10 mouse cellular contexts compared by ENCODE assay signal in genomic region chr9:40391359-40391758, GRCm38 (mm10).
A peak's percentile ranks its signal among the peaks of the same experiment; 100 is the strongest.
DNase-seq lines count a peak whose midpoint lies in the region; ATAC-seq and TF ChIP-seq lines count a peak whose summit lies in the region.
"Had no signal": no experiment of that assay in that cellular context is flagged by ENCODE, and none has a peak within 500 bp of the region (broad histone marks: within the 10 kb centered on the region; RNA-seq: fewer than 3 reads in every experiment).

No protein-coding gene starts in this region.

- peak; percentile 15; the same call in 1 of the 2 replicates for ATAC-seq in forebrain, embryonic 12.5 days (ENCODE audit: low FRiP score)
- ATAC-seq in limb, embryonic 14.5 days (ENCODE audit: low FRiP score, low read depth), result no peak
- ATAC-seq in neutrophil, adult 5-6 weeks (ENCODE audit: extremely low read depth, insufficient number of reproducible peaks, low FRiP score, poor library complexity, severe bottlenecking), result peak; percentile 38; the same call in 1 of the 2 replicates

- H3K4me2 ChIP-seq in forebrain, embryonic 12.5 days, result peak overlapping the region; percentile 52
- H3K4me2 ChIP-seq in limb, embryonic 14.5 days (replicated peaks; ENCODE audit: low read depth, low read length, severe bottlenecking), result 0 out of 2 replicates have a peak overlapping the region, but pooled peaks have one; percentile 42

- intact Hi-C loops in left cerebral cortex, adult 2 months (cut with DNase I), result loop anchor here (5.0 to 10.0 kb wide), 2 partner anchors 44 to 167 kb away; no protein-coding TSS in a partner anchor
- intact Hi-C loops in left cerebral cortex, postnatal 25 days (cut with DNase I), result loop anchor here (10.0 kb wide), 1 partner anchor 277 kb away; the partner anchor contains the start of gene Olfr984

- H3K36me3 ChIP-seq in forebrain, embryonic 12.5 days (replicated peaks), result no peaks in the 10 kb centered on the region
- no peaks in the 10 kb centered on the region for H3K36me3 ChIP-seq in limb, embryonic 14.5 days (ENCODE audit: control insufficient read depth, insufficient read depth, low read length)

- H3K4me1 ChIP-seq in forebrain, embryonic 12.5 days, result peaks cover 24% of the 10 kb centered on the region
- H3K4me1 ChIP-seq in limb, embryonic 14.5 days (ENCODE audit: control insufficient read depth, insufficient read depth, low read length), result peaks cover 7% of the 10 kb centered on the region

- no peak for TF ChIP-seq POLR2A in limb, embryonic 14.5 days (IDR thresholded peaks at IDR 0.05; ENCODE audit: borderline replicate concordance, extremely low read depth, insufficient read depth, insufficient read length)

- 68% methylated on average over 17 of the region's 17 CpGs for WGBS in forebrain, embryonic 12.5 days
- 76% methylated on average over 17 of the region's 17 CpGs for WGBS in limb, embryonic 14.5 days

- H3K9ac ChIP-seq in forebrain, embryonic 12.5 days, result peak overlapping the region; percentile 49; the same call in 1 of the 2 replicates
- no peak overlapping the region; the same call in 1 of the 2 replicates for H3K9ac ChIP-seq in limb, embryonic 14.5 days (ENCODE audit: low read depth, low read length, severe bottlenecking)

- H3K9me3 ChIP-seq in forebrain, embryonic 12.5 days, result no peaks in the 10 kb centered on the region
- H3K9me3 ChIP-seq in limb, embryonic 14.5 days (ENCODE audit: control insufficient read depth, low read length), result no peaks in the 10 kb centered on the region

- H3K4me3 ChIP-seq in left cerebral cortex, adult 2 months, result peak overlapping the region; percentile 18
- H3K4me3 ChIP-seq in forebrain, embryonic 12.5 days (replicated peaks), result no peak overlapping the region; the same call in 1 of the 2 replicates
- H3K4me3 ChIP-seq in limb, embryonic 14.5 days (replicated peaks; ENCODE audit: low read length), result no peak overlapping the region
- H3K4me3 ChIP-seq: myocyte had no signal

- H3K27ac ChIP-seq in left cerebral cortex, adult 2 months, result peak overlapping the region; percentile 88
- peak overlapping the region; percentile 85; the same call in 1 of the 2 replicates for H3K27ac ChIP-seq in forebrain, embryonic 12.5 days
- H3K27ac ChIP-seq in limb, embryonic 14.5 days (replicated peaks; ENCODE audit: low read depth, low read length), result no peak overlapping the region

- TF ChIP-seq CTCF in left cerebral cortex, adult 2 months (IDR thresholded peaks at IDR 0.05), result no peak

- DNase-seq in left cerebral cortex, adult 2 months (ENCODE audit: extremely low spot score in 1 of 2, low spot score in 2 of 2), result no peak
- DNase-seq in left cerebral cortex, postnatal 25 days (ENCODE audit: low spot score in 2 of 2), result no peak
- no peak for DNase-seq in limb, embryonic 14.5 days (ENCODE audit: low spot score)
- DNase-seq in layer of hippocampus, adult 8-10 months (ENCODE audit: low spot score in 2 of 2), result no peak
- no peak for DNase-seq in cerebellum, postnatal 14 days
- DNase-seq in adrenal gland, postnatal 25 days, result no peak
- DNase-seq: thymus, postnatal 25 days had no signal

- H3K27me3 ChIP-seq in forebrain, embryonic 12.5 days, result no peaks in the 10 kb centered on the region
- no peaks in the 10 kb centered on the region for H3K27me3 ChIP-seq in limb, embryonic 14.5 days (ENCODE audit: control insufficient read depth, insufficient read depth, low read length)
